Mouse (Mus musculus) embryo, embryonic 10 days (tissue): ENCODE measurements around the gene Prr18.
"Not testable (repeated sequence)": the region's sequence is repeated elsewhere in the genome, so short reads cannot be mapped to it uniquely, and the experiment has no call there.

Source experiments
- DNase-seq: peaks from one replicate; pipeline ENCODE4 v3.0.0-alpha.2; 2015; ENCODE audit warnings: low spot score

The Prr18 gene

DNA sequence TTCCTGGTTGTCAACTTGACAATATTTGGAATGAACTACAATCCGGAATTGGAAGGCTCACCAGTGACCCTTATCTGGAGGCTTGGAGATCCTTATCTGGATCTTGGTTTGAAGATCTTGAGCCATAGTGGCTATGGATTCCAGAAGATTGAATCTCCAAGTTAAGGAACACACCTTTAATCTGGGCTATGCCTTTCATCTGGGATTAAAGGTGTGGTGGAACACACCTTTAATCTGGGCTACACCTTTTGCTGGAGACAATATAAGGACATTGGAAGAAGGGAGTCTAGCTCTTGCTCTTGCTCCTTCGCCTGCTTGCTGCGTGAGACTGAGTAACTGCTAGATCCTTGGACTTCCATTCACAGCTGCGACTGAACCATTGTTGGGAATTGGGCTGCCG is at the start of gene Prr18:
Gene Prr18 (plus strand): TSS at position 301 of the 400 bp plus-strand sequence.
- not testable (repeated sequence) for DNase-seq

DNA sequence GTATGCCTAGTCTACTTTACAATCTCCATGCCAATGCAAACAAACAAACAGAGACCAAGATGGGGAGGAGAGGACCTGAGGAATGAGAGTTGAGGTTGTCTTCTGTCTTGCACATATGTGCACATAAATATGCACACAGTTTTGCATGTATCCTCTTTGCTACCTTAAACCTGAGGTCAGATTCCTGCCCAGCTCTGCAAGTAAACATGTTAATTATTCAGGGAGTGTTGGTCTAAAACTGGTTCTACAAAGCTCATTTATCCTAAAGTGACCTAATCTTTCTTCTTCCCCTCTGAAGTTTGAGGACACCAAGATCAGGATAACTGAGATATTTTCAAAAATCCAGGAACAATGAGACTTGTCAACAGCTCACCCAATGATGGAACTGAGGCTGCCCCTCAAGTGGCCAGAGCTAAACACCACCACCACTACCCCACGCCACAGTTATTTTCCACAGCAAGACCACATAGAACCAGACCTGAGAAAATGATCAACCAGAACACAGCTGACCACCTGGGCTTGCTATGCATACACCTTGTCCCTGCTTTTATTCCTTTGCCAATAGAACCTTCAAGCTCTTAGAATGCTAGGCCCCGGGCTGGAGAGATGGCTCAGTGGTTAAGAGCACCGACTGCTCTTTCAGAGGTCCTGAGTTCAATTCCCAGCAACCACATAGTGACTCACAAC is 47.1 kb upstream of the Prr18 start:
- DNase-seq: no peak

DNA sequence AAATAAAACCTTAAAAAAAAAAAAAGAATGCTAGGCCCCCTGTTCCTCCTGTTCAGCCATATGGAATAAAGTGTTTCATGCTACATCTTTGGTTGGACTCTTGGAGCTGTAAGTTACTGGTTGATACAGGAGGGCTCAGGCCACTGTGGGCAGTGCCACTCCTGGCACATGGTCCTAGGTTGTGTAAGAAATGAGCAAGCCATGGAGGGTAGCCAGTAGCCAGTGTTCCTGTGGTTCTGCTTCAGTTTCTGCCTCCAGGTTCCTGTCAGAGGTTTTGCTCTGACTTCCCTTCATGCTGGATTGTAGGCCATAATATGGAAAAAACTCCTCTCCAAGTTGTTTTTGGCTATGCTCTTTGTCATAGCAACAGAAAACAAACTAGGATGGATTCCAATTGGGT is 46.5 kb upstream of the Prr18 start:
- no peak for DNase-seq

- no peak for DNase-seq
These were observed 41.4 kb upstream of the Prr18 start for GRCm38 (mm10) chr17:8295825-8296224.

DNA sequence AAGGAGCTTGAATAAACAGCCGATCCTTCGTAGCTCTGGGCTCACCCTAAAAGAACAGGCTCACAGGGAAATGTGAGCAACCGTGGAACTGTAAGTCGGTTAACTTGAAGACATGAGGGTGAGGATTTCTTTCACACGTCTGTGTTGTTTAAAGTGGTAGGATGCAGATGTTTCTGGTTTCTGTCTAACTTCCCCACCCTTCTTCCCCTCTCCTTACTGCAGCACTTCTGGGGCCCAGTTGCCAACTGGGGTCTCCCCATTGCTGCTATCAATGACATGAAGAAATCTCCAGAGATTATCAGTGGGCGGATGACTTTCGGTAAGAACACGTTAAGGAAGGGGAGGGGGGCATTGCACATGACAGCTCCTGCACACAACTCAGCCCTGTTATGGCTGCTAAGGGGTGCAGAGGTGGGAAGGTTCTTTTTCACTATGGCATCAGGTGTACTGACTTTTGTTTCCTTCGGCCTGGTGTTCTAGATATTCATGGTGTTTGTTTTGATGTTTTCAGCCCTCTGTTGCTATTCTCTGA is 40.9 kb upstream of the Prr18 start:
- DNase-seq: no peak

DNA sequence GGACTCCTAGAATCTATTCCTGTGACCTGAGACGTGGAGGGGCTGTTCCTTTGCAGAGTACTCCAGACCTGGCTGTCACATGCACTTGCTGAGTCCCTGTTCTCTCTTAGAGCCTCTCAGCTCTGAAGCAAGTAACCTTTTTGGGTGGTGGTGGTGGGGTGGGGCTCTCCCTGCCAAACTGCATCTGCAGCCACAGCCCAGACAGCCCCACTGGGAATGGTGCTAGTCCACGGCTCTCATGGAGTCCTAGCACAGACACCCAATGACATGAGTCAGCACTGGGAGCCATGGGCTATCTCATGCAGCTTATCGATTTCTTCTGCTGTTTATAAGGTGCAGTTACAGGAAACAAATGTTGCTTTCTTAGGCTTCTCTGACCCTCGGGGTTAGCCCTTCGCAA is 39.5 kb upstream of the Prr18 start:
- no peak for DNase-seq

DNA sequence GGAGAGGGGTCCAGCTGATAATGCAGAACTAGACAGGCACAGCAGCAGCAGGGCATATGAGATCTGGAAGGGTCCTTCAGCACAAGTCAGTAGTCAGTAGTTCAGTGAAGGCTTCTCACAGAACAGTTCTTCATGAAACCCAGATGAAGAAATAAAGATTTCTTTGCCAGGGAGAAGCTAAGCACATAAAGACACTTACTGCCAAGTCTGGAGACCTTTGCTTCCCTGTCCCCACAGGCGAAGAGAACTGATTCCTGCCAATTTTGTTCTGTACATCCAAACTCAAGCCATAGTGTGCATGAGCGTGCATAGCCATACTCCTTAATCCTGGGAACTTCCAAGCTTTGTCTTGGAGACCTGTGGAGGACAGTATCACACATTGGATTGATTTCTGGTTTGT is 39.0 kb upstream of the Prr18 start:
- DNase-seq: no peak

DNA sequence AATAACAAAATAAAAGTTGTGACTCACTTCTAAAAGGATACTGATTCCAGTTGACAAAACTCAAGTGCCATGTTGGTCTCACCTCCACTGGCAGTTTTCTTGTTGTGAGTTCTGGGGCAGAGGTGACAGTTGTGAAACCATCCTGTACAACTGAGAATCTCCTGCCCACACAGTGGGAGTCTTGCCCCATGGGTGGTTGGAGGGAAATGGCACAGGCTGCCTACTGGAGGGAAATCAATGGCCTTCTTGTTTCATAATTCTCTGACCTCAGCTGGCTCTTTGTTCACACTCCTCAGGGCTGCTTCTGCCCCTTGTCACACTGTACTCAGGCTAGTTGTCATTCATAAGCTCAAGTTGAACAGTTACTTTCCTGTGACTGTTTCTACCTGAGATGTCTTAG is 37.7 kb upstream of the Prr18 start:
- DNase-seq: no peak

- DNase-seq: no peak
These were observed 35.7 kb upstream of the Prr18 start for GRCm38 (mm10) chr17:8301515-8301914.

DNA sequence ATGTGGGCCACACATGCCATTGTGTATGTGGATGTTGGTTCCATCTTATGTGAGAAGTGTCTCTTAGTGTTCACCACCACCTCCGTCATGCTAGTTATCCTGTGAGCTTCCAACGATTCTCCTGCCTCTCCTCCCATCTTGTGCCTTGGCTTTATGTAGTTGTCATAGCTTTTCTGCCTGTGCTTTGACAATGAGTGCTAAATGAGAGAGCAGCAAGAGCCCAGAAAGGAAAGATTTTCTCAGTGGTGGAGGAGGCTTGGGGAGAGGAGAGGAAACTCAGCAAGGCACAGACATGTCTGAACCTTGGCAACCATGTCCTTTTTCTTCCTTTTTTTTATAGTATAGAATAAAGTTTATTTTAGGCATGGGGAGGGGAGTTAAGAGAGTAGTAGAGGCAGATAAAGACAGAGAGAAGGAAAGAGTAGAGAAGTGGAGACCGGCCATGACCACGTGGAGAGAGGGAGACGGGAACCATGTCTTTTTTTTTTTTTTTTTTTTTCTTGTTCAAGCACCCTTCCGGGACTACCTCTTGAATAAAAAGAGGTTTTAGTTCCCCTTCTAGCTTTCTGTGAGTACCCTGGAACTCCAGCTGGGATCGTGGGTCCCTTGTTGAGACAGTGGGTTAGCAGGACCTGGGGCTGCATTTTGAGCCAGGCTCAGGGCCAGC is 34.4 kb upstream of the Prr18 start:
- no peak for DNase-seq

GRCm38 (mm10) chr17:8303671-8304070 is 33.6 kb upstream of the Prr18 start:
- DNase-seq: no peak

DNA sequence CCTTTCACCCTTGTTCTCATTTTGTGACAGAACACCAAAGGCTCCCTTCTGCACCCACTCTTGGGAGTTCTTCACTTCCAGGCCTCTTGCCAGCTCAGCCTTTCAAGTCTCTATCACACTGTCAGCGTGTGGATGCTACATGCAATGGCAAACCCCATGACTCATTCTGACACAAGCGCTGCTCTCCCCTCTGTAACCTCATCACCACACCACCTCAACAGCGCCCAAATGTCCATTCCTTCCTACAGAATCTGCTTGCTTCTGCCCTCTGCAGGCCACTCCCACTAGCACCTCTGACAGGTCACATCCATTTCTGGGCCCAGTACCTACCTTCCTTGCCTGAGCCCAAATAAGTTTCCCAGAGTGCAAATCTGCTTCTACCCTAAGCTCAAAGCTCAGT is 31.5 kb upstream of the Prr18 start:
- peak; percentile 18 for DNase-seq

DNA sequence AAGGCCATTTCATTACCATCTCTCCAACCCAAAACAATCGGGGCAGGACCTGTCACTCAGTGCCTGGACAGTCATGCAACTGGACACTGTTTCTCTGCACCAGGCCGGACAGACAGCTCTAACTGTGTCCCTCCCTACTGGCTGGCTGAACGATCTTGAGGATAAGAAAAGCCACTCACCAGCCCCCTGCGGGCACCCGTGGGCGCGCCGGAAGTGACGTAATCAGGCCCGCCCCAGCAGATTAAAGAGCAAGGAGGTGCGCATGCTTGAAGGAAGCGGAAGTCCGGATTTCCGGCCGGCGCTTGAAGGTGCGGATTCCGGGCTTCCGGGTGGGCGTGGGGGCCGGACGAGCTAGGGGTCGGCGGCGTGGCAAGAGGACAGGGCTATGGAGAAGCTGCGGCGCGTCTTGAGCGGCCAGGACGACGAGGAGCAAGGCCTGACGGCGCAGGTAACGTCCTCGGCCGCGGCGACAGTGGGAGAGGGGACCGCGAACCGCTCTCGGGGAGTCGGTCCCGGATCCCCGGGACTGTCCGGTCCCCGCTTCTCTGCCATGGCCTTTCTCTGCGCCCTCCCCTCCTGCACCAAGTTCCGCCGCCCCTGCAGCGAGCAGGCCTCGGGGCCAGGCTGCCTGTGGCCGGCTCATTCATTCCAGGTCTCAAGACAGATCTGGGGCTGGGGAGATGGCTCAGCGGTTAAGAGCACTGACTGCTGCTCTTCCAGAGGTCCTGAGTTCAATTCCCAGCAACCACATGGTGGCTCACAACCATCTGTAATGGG is 26.2 kb upstream of the Prr18 start, which contains the start of gene Sft2d1:
Gene Sft2d1 (plus strand): TSS at position 265 of the 777 bp plus-strand sequence.
- peak; percentile 95 for DNase-seq

DNA sequence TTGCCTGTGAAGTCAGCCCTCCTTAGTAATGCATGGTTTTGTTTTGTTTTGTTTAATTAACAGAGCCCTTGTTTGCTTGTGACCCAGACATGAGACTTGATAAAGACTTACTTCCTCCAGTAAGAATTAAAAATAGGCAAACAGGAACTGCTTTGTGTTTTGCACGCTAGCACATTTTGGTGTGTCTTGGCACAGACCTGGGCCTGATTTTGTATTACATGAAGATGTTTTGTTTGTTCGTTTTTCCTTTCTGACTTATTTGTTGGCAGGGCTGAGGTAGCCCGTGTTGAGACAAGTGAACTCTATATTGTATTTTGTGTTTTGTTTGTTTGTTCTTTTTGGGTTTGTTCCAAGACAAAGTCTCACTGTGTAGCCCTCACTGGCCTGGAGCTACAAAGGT is 25.5 kb upstream of the Prr18 start:
- no peak for DNase-seq

DNA sequence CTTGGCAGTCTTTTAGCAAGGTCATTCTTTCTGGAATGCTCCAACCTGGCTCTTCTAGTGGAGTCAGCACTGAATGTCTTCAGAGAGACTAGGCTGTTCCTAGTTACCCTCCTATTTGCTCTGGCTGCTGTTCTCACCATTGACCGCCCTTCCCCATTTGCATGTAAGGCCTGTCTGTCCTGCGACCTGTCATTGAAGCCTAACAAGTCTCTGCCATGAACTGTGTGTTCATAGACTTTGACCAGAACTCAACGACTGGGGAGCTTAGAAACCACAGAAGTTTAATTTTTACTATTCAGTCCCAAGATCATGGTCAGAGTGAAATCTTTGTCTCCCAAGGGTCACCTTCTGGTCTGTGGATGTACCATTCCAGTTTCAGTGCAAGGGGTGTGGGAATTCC is 23.3 kb upstream of the Prr18 start:
- no peak for DNase-seq

- DNase-seq: no peak
These were observed 21.0 kb upstream of the Prr18 start for GRCm38 (mm10) chr17:8316251-8316650.

DNA sequence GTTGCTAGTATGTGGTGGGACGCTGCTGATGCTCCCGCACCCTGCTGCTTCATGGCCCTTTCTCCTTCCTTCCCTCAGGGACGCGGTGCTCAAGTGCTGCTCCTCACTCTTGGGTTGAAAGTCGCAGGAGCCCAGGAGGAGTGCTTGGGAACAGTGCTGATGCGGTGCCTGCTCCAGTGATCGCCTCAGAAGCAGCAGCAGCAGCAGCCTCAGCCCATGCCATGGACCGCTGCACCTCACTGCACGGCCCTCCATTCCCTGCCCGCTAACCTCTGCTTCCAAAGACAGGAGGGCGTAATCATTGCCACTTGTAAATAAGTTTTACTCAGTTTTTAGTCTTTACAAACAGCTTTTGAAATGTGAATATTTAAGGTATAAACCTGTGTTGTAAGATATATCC is 10.4 kb upstream of the Prr18 start:
- DNase-seq: not testable (repeated sequence)

DNA sequence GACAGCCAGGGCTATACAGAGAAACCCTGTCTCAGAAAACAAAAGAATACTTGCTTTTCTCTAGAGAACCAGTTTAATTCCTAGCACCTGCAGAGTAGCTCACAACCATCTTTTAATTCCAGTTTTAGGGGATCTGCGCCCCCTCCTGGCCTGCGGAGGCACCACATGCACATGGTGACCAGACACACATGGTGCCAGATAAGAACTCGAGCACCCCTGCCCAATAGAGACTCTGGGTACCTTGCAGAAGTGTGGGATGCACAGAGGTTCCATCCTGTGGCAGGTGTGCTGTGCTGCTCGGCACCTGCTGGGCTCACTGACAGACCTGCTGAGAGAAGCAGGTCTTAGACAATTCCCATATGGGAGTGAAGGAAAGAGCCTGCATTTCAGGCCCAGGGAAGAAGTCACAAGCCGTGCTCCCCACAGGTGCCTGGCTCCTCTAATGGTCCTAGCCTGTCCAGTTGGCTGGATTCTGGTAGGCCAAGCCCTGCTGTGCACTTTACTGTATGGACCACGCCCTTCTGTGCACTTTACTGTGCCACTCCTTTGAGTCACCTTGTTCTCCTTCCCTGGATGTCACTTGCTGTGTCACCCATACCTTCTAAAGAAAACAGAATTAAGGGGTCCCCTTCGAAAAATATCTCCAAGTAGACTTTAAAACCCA is 8.6 kb upstream of the Prr18 start:
- peak; percentile 53 for DNase-seq

DNA sequence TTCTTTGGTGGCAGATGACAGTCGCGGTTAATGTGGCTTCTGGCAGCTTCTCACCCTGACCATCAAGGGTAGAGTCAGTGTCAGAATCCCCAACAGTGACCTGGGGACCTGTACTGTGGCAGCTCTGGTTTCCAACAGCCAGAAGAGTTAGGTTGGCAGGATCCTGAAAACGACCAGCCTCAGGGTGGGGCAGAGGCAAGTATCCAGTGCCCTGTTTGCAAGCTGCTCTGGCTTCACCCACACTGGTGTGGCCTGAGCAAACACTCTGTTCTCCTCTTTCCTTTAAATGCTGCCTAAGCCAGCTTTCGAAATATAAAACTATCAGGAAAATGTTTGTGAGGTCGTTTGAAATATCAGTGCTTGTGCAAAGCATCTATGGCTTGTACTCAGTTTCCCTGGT is 6.7 kb upstream of the Prr18 start:
- no peak for DNase-seq

- no peak for DNase-seq
These were observed 2.6 kb downstream of the Prr18 start for GRCm38 (mm10) chr17:8339666-8340374.
